Mouse (Mus musculus): ENCODE data around the gene Sppl3. TPM values are rescaled to one million over a fixed set of nuclear protein-coding genes. Genes with fewer than 3 reads are reported as not detected.
A peak's percentile ranks its signal among the peaks of the same experiment; 100 is the strongest.

Sppl3 gene
- total RNA-seq, 2 experiments from 2014 or later, result 84.8 to 85.4 TPM

- peak in 1 of 2 experiments; percentile 57 for DNase-seq (ENCODE audit: low spot score in 2 of 2)
Measured at GRCm38 (mm10) chr5:115118961-115119570, 108.1 kb downstream of the Sppl3 start, which contains the start of gene Acads. TSS of gene Acads (minus strand) at chr5:115119346.

DNA sequence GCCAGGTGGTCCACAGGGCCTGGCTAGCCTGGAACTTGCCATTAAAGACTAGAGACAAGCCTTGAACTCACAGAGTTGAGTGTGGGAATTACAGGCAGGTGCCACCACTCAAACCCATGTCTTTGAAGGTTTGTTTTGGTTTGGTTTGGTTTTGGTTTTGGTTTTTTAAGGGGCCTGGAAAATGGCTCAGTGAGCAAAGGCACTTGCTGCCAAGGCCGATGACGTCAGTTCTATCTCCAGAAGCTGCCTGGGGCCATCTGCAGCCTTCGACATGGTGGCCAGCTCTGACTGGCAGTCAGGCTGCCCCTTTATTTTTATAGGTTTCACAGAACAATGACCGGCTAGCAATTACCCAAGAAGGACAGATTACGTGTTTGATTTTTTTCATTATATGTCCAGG, 110.0 kb downstream of the Sppl3 start:
- no peak for DNase-seq (ENCODE audit: low spot score in 2 of 2)

- no peak for DNase-seq (ENCODE audit: low spot score in 2 of 2)
Measured at GRCm38 (mm10) chr5:115124690-115125089, 113.8 kb downstream of the Sppl3 start.

GRCm38 (mm10) chr5:115125211-115125871, 114.4 kb downstream of the Sppl3 start:
- DNase-seq (ENCODE audit: low spot score in 2 of 2), result peak; percentile 86 to 92

DNA sequence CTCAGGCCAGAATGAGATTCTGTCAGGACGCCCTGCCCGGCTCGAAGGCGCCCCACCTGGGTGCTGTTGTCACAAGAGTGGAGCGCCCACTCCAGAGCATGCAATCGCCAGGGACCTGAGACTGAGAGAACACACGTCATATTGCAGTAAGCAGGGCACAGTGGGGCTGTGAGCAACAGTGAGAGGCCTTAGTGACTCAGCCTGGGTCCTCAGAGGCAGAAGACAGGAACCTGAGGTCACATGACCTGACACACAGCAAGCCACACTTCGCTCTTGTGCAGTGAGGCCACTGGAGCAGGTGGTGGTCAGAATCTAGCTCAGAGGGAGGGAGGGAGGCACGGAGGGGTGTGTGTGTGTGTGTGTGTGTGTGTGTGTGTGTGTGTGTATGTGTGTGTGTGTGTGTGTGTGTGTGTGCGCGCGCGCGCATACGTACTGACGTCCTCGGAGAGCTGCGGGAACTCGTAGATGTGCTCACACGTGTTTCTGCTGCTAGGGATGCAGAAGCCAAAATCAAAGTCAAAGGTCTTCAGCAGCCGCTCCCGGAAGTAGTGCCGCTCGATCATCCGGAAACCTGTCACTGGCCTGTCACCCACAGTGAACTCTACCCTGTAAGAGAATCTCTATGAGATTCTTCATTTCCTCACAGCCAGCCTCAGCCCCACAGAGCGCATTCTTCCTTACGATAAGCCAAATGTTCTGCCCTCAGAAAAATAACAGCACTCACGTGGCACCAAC, 115.8 kb downstream of the Sppl3 start:
- no peak for DNase-seq (ENCODE audit: low spot score in 2 of 2)

- no peak for DNase-seq (ENCODE audit: low spot score in 2 of 2)
Measured at GRCm38 (mm10) chr5:115127421-115128179, 116.7 kb downstream of the Sppl3 start.

DNA sequence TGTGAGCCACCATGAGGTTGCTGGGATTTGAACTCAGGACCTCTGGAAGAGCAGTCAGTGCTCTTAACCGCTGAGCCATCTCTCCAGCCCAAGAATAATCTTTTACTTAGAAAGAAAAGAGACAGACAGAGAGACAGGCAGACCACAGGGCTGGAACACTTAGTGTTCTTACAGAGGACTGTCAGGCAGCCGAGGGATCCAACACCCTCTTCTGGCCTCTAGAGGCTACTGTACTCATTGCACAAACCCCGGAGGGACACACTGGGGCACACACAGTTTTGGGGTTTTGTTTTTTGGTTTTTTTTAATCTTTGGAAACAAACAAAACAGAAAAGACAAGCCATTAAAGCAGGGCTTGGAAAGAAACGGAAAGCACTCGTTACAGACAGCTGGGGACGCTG, 118.4 kb downstream of the Sppl3 start:
- no peak for DNase-seq (ENCODE audit: low spot score in 2 of 2)

DNA sequence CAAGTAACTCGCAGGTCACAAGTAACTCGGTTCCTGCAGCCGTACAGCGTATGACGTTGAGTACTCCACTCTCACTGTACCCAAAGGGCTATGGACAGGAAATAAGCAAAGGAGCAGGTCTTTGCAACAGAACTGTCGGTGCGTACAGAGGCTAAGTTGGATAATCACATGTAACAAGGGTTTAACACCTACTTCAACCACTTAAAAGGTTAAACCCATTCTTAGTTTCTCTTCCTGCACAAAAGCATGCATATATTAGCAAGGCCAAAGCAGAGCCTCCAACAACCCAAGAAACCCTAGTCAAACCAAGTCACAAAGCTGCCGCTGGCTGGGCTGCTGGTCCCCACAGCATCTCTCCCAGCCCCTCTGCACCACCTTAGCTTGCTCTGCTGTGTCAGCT, 121.5 kb downstream of the Sppl3 start:
- DNase-seq (ENCODE audit: low spot score in 2 of 2), result no peak

- no peak for DNase-seq (ENCODE audit: low spot score in 2 of 2)
Measured at GRCm38 (mm10) chr5:115133358-115134066, 122.6 kb downstream of the Sppl3 start.

- DNase-seq (ENCODE audit: low spot score in 2 of 2), result peak; percentile 80 to 86
Measured at GRCm38 (mm10) chr5:115134234-115135165, 123.6 kb downstream of the Sppl3 start, which contains the start of gene Unc119b. TSS of gene Unc119b (minus strand) at chr5:115134975.

DNA sequence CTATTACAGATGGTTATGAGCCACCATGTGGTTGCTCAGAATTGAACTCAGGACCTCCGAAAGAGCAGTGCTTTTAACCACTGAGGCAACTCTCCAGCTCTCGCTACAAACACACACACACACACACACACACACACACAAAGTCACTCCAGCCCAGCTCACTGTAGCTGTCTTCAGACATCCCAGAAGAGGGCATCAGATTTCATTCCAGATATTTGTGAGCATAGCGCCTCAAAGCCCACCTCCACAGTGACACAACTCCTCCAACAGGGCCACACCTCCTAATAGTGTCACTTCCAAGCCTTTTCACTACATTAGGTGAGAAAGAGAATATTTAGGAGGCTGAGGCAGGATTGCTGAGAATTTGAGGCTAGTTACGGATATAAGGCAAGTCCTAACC, 128.2 kb downstream of the Sppl3 start:
- DNase-seq (ENCODE audit: low spot score in 2 of 2), result no peak

DNA sequence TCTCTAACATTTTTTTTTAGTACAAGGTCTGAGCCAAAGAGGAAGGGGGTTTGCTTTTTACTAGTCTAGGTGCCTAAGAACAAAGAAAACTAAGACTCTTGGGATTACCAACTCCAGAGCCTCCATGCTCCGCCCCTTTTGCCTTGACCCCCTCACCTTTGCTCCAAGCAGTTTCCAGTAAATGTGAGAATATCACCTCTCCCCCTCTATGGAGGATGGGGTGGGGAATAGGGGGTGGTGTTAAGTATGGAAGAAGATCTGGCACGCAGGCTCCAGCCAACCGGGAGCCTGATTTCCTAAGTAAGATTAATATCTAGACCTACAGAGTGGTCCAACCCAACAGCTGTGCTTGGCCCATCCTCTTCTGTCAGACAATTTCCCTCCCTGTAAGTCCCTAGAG, 129.8 kb downstream of the Sppl3 start:
- no peak for DNase-seq (ENCODE audit: low spot score in 2 of 2)

GRCm38 (mm10) chr5:115142166-115142697, 131.3 kb downstream of the Sppl3 start:
- no peak for DNase-seq (ENCODE audit: low spot score in 2 of 2)

- peak in 1 of 2 experiments; percentile 32 for DNase-seq (ENCODE audit: low spot score in 2 of 2)
Measured at GRCm38 (mm10) chr5:115143552-115143951, 132.6 kb downstream of the Sppl3 start.

GRCm38 (mm10) chr5:115144471-115144870, 133.5 kb downstream of the Sppl3 start:
- no peak for DNase-seq (ENCODE audit: low spot score in 2 of 2)

DNA sequence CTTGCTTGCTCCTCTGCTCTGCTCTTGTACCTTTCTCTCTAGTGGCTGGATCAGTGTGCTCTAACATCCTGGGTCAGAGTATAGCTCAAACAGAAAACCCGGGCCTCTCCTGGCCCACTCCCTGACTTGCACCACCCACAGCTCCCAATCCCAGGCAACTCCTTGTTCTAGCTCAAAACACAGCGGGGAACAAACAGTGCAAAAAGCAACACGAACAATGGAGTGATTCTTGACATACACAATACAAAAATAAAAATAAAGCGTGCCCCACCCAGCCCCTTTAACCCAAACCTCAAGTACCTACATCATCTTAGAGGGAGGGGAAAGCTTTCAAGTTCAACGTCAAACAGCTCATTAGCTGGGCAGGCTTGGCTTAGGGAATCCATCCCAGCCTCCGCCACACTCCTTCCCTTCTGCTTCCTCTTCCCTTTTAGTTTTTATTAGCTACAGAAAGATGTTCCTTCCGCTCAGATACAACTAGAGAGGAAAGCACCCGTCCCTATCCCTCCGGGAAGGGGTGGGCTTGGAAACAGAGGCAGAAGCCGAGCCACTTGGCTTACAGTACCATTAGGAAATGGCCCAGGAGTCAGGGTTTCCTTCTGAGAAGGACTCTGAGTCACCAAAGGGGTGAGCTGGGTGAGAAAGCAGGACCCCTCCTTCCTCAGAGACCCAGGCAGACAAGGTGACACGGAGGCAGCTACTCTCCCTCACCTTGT, 134.5 kb downstream of the Sppl3 start:
- DNase-seq (ENCODE audit: low spot score in 2 of 2), result no peak

- DNase-seq (ENCODE audit: low spot score in 2 of 2), result no peak
Measured at GRCm38 (mm10) chr5:115145976-115146746, 135.2 kb downstream of the Sppl3 start.

DNA sequence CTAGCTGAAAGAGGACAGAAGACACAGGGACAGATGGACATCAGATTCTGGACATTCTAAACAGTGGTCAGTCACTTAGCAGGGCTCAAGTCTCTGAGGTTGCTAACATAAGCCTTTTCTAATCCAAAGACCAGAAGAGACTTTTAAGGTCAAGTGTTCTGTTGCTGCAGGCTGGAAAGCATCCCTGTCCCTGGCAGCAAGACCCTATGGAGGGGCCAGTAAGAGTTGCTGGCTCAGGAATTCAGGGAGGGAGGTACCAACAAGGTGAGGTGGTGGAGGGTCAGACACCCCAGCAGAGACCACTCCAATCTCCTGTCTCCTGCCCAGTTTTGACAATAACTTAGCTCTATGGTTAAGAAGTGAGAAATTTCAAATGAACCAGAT, 135.8 kb downstream of the Sppl3 start:
- no peak for DNase-seq (ENCODE audit: low spot score in 2 of 2)

Measured in left cerebral cortex, adult 18-20 months (tissue).